Mouse (Mus musculus): ENCODE results near the gene Ccnd3.

The Ccnd3 gene

GRCm38 (mm10) chr17:47504941-47505346, at the start of gene Ccnd3:
Ccnd3 (plus strand) TSS chr17:47505051.
- no peak for DNase-seq (ENCODE audit: low read depth, low spot score)

DNA sequence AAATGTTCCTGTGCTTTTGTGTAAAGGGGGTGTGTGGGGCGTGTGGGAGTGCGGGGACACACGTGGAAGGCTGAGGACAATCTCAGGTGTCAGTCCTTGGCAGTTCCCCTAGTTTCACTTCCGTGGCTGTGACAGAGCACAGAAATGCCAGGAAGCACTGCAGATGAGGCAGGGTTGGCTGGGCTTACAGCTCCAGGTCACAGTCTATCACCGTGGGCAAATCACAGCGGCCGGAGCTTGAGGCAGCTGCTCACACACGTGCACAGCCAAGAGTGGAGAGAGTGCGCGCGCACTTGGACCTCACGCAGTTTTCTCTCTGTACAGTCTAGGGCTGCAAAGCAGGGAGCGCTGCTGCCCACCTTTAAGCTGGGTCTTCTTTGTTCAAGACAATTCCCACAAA, 46.5 kb upstream of the Ccnd3 start:
- no peak for DNase-seq (ENCODE audit: low read depth, low spot score)

DNA sequence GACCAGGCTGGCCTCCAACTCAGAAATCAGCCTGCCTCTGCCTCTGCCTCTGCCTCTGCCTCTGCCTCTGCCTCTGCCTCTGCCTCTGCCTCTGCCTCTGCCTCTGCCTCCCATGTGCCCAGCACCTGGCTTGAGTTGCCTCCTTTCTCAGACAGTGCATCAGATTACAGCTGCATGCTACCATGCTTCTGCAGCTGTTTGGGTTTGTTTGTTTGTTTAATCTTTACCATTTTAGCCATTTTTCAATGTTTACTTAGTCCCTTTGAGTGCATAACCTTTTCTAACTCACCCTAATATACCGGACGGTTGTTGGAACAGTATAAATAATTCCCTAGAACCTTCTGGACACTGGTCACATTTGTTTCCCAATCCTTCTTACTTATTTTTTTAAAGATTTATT, 45.9 kb upstream of the Ccnd3 start:
- DNase-seq (ENCODE audit: low read depth, low spot score), result no peak

- no peak for DNase-seq (ENCODE audit: low read depth, low spot score)
Measured at GRCm38 (mm10) chr17:47459341-47459919, 45.4 kb upstream of the Ccnd3 start.

DNA sequence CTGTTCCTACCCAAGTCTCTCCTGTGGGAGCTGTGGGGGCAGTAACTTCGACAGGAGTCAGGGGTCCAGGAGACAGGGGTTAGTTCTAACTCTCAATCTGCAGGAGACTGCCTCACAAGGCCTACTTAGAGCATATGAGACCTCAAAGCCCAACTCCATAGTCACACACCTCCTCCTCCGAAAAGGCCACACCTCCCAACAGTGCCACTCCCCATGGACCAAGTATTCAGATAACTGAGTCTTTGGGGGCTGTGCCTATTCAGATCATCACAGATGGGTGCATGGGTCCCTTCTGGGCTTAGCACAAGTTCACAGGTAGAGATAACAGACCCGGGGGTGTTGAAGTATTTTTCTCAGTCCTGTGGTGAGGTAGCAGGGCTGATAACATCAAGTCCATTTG, 43.2 kb upstream of the Ccnd3 start:
- no peak for DNase-seq (ENCODE audit: low read depth, low spot score)

GRCm38 (mm10) chr17:47462209-47462608, 42.6 kb upstream of the Ccnd3 start:
- no peak for DNase-seq (ENCODE audit: low read depth, low spot score)

GRCm38 (mm10) chr17:47462728-47463388, 42.0 kb upstream of the Ccnd3 start:
- no peak for DNase-seq (ENCODE audit: low read depth, low spot score)

GRCm38 (mm10) chr17:47464248-47464965, 40.4 kb upstream of the Ccnd3 start:
- DNase-seq (ENCODE audit: low read depth, low spot score), result no peak

- no peak for DNase-seq (ENCODE audit: low read depth, low spot score)
Measured at GRCm38 (mm10) chr17:47465016-47465415, 39.8 kb upstream of the Ccnd3 start.

DNA sequence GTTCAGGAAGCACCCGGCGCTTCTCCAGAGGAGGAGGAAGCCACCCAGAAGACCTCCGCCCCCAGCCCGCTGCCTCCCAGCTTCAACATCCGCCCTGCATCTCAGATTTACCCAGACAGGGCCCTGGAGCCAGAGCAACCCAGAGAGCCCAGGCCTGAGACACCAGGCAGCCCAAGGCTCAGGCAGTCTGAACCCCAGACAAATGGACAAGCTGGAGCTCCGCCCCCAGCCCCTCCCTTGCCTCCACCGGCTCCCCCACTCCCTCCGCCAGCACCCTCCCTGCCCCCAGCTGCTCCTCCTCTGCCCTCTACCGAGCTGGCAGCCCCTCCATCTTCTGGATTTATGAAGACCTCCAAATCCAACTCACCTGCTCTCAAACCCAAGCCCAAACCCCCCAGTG, 38.6 kb upstream of the Ccnd3 start:
- no peak for DNase-seq (ENCODE audit: low read depth, low spot score)

- DNase-seq (ENCODE audit: low read depth, low spot score), result no peak
Measured at GRCm38 (mm10) chr17:47467659-47468058, 37.2 kb upstream of the Ccnd3 start.

DNA sequence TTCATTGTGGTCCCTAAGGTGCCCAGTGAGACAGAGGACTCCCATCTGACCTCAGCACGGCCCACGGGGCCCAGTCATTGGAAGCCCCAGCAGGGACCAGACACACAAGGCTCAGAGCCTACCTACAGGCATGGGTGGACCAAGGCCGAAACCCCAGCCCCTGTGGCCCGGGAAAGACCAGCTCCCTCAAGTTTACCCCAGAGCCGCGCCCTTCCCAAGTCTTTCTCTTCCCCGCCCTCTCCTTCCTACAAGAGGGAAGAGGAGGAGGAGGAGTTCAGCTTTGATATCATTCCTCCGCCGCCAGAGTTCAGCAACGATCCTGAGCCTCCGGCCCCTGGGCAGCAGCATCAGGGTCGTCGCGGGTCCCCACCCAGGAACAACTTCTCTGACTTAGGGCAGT, 36.8 kb upstream of the Ccnd3 start:
- DNase-seq (ENCODE audit: low read depth, low spot score), result no peak

DNA sequence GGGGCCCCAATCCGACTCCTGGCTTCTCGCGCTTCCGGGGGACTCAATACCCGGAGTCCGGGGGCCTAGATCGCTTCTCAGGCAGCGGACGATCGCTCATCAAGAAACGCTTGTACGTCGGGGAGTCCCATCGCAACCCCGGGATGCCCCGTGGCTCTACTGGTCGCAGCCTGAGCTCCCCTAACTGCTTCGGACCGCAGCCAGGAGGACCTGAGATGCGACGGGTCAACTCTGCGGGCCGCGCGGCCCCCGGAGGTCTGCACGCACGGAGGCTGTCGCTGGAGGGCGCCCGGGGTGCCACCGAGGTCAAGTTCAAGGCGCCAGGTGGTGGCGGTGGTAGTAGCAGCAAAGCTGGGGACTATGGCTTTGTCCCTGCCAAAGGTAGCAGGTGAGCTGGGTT, 36.4 kb upstream of the Ccnd3 start:
- DNase-seq (ENCODE audit: low read depth, low spot score), result no peak

DNA sequence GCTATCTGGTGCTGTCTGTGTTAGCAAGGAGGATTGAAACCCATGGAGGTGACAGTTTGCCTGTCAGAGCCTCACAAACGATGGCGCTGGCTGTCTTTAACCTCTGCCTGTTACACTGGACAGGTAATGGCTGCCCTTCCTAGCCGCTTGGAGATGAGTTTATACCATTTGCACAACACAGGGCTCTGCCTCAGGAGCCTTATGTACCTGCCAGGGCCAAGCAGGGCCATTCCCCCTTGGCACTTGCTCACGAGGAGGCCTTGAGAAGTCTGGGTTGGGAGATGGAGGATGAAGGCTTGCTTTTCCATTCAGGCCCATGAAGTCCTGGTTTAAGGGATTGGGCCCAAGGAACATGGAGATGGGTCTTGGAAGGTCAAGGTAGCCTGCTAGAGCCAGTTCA, 35.2 kb upstream of the Ccnd3 start:
- DNase-seq (ENCODE audit: low read depth, low spot score), result no peak

DNA sequence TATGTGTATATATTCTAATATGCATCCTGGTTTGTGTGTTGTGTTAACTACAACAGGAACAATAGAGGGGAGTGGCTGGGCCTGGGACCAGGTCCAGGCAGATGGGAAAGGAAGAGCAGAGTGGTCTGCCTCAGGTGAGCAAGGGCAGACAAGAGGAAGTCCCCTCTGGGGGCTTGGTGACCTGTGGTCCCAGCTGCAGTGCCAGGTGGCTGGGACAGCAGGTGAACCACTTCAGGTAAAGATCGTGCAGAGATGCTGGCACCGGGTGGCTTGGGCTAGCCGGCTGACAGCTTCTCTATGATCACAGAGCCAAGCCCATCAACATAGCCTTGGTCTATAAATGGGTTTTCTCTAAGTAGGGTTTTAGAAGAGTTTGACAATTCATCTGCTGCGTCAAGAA, 34.7 kb upstream of the Ccnd3 start:
- no peak for DNase-seq (ENCODE audit: low read depth, low spot score)

GRCm38 (mm10) chr17:47470686-47471085, 34.2 kb upstream of the Ccnd3 start:
- DNase-seq (ENCODE audit: low read depth, low spot score), result no peak

- DNase-seq (ENCODE audit: low read depth, low spot score), result no peak
Measured at GRCm38 (mm10) chr17:47472435-47473350, 32.2 kb upstream of the Ccnd3 start.

DNA sequence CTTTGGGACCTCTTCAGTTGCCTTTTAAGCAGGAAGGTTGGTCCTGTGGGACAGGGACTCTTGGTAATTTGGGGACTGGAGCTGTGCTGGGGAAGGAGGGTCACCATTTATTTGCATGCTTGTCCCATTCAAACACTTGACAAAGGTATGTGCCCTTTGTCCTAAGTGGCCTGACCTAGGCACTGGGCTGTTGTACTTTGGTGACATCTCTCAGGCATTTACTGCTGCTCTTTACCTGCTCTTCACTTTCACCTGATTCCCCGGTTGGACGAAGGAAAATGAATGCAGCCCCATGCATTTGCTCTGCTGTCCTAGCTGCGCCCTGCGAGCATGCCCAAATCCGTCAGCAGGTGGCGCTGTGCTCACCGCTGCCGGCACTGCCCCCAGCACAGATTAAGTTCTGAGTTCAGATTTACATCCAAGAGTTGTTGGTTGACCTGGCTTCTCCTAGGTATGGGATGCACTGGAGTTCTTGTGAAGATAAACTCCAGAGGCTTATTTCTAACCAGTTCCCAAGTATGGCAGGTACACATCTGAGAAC, 31.3 kb upstream of the Ccnd3 start:
- DNase-seq (ENCODE audit: low read depth, low spot score), result no peak

GRCm38 (mm10) chr17:47474250-47474649, 30.6 kb upstream of the Ccnd3 start:
- DNase-seq (ENCODE audit: low read depth, low spot score), result no peak

DNA sequence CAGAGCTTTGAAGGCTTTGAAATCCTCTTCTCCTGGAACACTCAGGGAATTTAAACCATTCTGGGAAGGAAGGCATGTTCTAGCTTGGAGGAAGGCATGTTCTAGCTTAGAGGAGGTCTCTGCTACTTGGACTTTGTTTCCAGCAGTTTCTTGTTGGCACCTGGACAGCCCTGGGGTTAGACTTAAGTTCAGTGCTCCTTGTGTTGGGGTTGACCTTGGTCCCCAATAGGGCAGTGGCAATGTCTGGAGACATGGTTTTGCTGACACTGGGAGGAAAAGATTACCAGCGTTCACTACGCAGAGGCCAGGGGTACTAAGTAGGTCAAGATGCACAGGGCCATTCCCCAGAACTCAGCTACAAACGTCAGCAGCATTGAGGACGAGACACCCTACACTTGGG, 29.7 kb upstream of the Ccnd3 start:
- DNase-seq (ENCODE audit: low read depth, low spot score), result no peak

DNA sequence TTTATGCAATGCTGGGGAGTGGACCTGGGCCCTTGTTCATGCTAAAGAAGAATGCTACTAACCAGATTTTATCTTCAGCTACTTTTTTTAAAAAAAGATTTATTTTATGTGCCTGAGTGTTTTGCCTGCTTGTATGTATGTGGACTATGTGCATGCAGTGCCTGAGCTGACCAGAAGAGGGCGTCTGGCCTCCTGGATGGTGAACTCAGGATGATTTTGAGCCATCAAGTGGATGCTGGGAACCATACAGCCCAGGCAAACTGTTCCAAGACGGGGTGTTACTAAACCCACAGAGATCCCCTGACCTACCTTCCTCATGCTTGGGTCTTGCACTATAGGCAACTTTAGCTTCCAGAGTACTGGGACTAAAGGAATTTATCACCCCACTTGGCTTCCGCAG, 29.1 kb upstream of the Ccnd3 start:
- DNase-seq (ENCODE audit: low read depth, low spot score), result no peak

DNA sequence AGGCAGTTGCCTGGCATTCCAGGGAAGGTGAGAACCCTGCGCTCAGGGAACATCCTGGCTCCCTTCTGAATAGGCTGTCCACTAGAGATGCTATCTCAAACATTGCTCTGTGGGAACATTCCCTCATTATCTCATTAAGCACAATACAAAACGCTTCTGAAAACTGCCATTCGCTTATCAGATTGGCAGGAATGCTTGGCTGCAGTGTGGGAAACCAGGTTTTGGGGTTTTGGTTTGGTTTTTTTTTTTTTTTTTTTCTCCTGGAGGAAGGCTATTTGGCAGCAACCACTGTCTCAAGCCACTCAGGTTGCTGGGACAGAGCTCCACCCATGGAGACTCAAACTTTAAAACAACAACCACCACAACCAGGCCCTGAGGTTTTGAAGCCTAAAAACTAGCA, 25.0 kb upstream of the Ccnd3 start:
- no peak for DNase-seq (ENCODE audit: low read depth, low spot score)

Measured in retina, adult 2 months (tissue).